Mouse (Mus musculus): Measurements from ENCODE around the gene Gm29423.
"Not testable (repeated sequence)": the region's sequence is repeated elsewhere in the genome, so short reads cannot be mapped to it uniquely, and the experiment has no call there.

The Gm29423 gene

GRCm38 (mm10) chrY:70303187-70303586, at the start of gene Gm29423, which contains the start of gene Gm29644:
Gene Gm29423, minus strand, starts transcription at chrY:70303287.
Gene Gm29644, minus strand, starts transcription at chrY:70303343.
- DNase-seq = not testable (repeated sequence)

- DNase-seq = not testable (repeated sequence)
Measured at GRCm38 (mm10) chrY:70273542-70273941, 29.5 kb downstream of the Gm29423 start, which contains the start of gene Gm21118. Gene Gm21118, minus strand, starts transcription at chrY:70273642.

Measured in thymus, postnatal 4 days (tissue).